Mouse (Mus musculus): Measurements from ENCODE around the gene Mex3a.

DNA sequence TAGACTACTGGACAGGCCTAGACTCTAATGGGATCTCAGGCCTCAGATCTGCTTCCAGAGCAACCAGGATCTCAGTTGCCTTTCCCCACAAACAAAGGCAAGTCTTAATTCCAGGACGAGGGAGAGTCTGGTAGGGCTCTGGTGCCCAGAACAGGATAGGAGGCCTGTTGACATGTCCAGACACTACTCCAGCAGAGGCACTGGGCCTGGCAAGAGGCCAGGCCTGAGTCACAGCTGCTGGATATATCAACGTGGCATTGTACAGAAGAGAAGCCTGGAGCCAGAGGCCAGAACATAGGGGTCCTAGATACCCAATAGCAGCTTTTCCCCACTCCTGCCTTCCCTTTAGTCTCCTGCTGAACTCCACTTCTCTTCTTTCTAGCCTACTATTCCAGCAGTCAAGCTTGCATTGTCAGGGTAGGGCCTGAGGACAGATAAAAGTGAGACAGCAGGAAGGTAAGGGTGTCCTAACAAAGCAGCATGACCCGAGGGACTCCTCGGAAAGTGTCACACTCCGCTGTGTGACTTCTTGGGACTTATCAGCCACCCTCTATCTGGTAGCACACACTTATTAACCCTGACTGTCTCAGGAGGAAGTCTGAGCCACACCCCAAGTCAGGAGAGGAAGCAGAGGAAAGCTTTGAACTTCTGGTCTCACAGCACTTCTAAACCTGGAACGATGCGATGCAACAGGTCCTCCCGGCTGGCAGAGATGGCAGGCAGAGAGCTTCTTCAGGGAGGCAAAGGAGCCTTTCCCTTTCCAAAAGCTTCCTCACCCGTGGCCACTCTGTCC is 37.2 kb upstream of the Mex3a start:
- TF ChIP-seq CTCF (IDR thresholded peaks at IDR 0.05; ENCODE audit: borderline replicate concordance, insufficient read depth, low read depth, low read length) (no peak), POLR2A (IDR thresholded peaks at IDR 0.05; ENCODE audit: borderline replicate concordance, insufficient read depth, low read length) (no peak)

All from cerebellum, adult 2 months (tissue).